Mouse (Mus musculus) C2C12 (cell line): ENCODE measurements around the gene Nkapl.

Experiments
- CTCF ChIP-seq: IDR thresholded peaks from one replicate; pipeline ENCODE4 v1.5.1; 2011; ENCODE audit not compliant: control insufficient read depth, insufficient read depth, insufficient read length
- FOSL1 ChIP-seq: IDR thresholded peaks from one replicate; pipeline ENCODE4 v1.8.0; 2011; ENCODE audit warnings: mild to moderate bottlenecking, low read length; ENCODE audit not compliant: poor library complexity, insufficient read depth, severe bottlenecking
- MAX ChIP-seq: IDR thresholded peaks from one replicate; pipeline ENCODE4 v1.6.1; 2011; ENCODE audit warnings: mild to moderate bottlenecking, control low read depth
- MYOD1 ChIP-seq: IDR thresholded peaks from one replicate; pipeline ENCODE4 v1.6.1; 2011; ENCODE audit warnings: low read depth; ENCODE audit not compliant: control insufficient read depth, insufficient read length
- USF1 ChIP-seq: IDR thresholded peaks from one replicate; pipeline ENCODE4 v1.6.1; 2011; ENCODE audit warnings: low read depth, mild to moderate bottlenecking, control low read depth, moderate library complexity

GRCm38 (mm10) chr13:21423301-21423700, 45.0 kb downstream of the Nkapl start:
- TF ChIP-seq CTCF, result no peak
- no peak for TF ChIP-seq USF1
- TF ChIP-seq FOSL1, result no peak
- no peak for TF ChIP-seq MAX
- TF ChIP-seq MYOD1, result no peak
